Mouse (Mus musculus): Measurements from ENCODE around the gene Stag1.
A peak's percentile ranks its signal among the peaks of the same experiment; 100 is the strongest.

The Stag1 gene

DNA sequence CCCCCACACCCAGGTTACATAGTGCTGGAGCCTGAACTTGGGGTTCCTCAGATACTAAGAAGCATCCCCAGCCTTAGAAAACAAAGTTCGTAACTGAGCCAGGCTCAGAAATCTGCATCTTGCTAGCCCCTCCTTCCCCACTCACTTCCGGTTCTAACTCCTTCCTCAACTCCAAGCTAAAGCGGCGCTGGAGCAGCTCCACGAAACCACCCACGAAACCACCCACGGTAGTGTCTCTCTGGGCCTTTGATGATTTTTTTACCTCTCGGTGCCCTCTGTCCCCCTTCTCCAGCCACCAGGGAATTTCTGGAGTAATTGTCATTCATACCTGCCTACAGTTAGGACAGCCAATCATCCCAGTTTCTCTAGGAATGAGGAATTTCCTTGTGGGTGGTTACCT, at the start of gene Stag1:
Stag1 (plus strand) TSS at position 253 of the 400 bp plus-strand sequence.
- DNase-seq (ENCODE audit: low spot score in 2 of 2) = no peak

DNA sequence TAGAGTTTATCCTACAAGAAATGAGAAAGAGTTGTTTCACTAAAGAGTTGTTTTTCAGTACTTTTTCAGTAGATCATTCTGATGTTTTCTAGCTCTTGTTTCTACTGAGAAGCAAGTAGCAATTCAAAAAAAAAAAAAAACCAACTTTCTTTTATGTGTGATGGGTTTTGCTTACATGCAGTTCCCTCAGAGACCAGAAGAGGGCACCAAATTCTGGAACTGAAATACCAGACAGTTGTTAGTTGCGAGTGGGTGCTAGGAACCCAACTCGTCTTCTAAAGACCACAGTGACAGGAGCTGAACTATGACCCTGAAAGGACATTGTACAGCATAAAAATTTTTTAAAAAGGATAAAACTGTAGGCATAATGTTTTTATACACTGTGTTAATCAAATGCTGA, 49.3 kb upstream of the Stag1 start:
- no peak for DNase-seq (ENCODE audit: low spot score in 2 of 2)

DNA sequence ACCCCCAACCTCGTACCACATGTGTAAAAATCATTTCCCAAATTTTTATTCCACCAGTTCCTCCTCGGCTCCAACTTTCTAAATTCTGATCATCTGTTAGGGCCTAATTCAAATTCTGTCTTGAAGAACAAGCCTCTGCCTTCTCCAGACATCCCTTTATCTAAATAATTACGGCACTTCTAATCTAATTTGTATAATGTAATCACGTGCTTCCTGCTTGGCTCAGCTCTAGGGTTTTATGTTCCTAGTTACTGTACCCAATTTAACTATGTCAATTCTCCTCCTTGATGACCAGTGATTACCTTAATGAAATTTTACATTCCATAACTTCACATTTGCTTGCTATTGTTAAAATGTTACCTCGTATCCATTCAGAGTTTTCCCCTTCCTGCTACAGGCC, 41.9 kb upstream of the Stag1 start:
- DNase-seq (ENCODE audit: low spot score in 2 of 2) = no peak

DNA sequence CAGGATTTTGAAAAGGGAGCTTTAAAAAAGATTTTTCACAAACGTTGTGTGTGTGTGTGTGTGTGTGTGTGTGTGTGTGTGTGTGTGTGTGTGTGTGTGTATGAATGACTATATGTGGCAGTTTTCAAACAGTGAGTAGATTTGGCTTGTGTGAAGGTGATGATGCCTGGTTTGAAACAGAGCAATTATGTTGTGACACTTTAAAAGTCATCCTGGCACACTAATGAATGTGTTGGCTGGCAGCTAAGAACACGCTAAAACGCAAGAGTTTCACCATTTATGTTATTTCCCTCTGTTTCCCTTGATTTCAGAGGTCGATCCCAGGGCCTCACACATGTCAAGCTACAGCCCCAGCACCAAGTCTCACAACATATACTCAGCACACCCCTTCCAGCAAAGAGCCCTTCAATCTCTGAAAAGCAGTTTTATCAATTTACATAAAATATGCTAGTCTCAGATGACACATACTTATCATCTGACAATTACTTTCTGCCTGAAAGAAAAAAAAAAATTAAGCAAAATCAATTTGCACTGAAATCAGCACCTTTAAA, 39.5 kb upstream of the Stag1 start:
- DNase-seq (ENCODE audit: low spot score in 2 of 2) = no peak

DNA sequence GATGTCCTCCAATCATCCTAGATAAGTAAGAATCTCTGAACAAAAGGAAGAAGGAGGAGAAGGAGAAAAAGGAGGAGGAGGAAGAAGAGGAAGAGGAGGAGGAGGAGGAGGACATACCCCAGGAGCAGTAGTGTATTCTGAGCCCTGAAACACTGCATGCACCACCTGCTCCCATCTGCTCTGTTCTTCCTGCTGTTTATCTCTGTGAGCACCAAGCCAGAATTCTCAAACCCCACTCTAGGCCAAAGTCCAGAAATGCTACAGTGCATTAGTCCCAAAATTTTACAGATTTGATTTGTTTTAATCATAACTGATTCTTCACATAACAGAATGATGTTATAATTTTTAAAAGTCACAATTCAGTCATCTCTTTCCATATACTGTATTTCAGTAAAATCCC, 38.6 kb upstream of the Stag1 start:
- DNase-seq (ENCODE audit: low spot score in 2 of 2) = no peak

DNA sequence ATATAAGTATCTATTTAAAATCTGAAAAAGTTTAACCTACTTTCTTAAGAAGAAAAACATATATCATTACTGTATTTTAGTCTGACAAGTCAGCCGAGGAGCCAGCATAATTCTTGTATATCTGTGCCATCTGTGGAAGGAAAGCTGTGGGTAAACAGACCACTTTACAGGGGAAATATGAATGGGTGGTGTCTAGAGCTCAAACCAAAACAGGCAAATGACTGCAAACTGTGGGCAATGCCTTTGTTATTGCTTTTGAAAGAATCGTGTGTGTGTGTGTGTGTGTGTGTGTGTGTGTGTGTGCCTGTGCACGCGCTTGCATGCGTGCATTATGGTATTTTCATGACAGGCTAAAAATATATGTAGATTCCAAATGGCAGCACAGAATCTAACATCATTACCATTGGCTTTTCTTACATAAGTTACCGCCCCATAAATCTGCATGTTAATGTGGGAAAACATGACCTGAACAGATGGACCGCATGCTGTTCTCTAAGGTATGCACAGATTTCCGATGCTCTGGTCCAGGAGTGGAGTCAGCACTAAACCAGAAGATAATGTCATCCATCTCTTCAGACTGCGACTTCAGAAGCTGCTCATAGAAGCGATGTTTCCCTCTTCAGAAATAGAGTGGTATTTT, 37.2 kb upstream of the Stag1 start:
- DNase-seq (ENCODE audit: low spot score in 2 of 2) = no peak

- no peak for DNase-seq (ENCODE audit: low spot score in 2 of 2)
Measured at GRCm38 (mm10) chr9:100569798-100570625, 27.6 kb upstream of the Stag1 start.

GRCm38 (mm10) chr9:100570626-100571233, 26.9 kb upstream of the Stag1 start, which contains the start of gene Slc35g2:
TSS of gene Slc35g2 (minus strand) at chr9:100571090.
- DNase-seq (ENCODE audit: low spot score in 2 of 2) = peak in 1 of 2 experiments; percentile 28

DNA sequence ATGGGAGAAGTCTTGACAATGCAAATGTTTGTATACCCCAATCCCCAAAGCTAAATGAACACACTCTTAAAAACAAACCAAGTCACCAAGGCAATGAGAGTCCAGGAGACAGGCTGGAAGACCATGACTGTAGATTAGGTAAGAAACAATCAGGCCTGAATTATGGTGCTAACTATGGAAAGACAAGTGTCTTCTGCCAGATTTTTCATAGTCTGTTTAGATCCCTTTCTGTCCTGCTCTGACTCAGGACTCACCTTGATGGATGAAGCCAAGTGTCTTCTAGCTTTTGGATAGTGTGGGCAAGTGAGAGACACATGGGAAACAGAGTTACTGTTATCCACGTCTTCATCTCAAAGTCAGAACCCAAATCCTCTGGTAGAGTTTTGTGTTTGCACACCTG, 26.1 kb upstream of the Stag1 start:
- no peak for DNase-seq (ENCODE audit: low spot score in 2 of 2)

DNA sequence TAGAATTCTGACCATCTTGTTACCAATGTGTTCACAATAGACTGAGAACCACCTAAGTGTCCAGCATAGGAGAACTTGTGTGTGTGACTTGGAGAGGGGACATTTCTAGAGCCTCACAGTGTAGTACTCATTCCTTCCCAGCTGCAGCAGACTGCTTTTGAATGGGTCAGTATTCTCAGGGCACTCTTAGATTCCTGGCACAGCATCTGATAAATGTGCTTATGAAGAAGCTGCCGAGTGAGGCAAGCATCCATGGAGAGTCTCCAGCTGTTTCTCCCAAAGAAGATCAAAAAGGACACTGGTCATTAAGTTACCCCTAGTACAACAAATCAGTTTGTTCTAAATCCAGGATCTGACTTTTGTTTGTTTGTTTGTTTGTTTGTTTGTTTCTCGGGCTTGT, 24.3 kb upstream of the Stag1 start:
- DNase-seq (ENCODE audit: low spot score in 2 of 2) = no peak

DNA sequence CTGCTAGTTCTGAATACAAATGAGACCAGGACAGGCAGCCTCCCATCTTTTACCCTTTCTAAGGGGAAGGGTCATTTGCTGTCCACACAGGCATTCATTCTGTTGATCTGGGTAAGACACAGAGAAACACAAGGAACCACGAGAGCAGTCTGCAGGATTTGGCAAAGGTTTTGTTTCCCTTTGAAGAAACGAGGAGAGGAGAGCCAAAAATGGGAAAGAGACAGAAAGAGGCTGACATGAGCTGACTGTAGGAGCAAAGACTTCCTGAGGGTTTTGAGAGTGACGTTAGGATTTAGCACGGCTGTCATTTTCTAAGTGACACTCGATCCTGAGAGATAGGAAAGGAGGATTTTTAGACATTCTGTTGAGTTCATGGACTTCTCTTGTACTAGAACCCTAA, 23.7 kb upstream of the Stag1 start:
- no peak for DNase-seq (ENCODE audit: low spot score in 2 of 2)

DNA sequence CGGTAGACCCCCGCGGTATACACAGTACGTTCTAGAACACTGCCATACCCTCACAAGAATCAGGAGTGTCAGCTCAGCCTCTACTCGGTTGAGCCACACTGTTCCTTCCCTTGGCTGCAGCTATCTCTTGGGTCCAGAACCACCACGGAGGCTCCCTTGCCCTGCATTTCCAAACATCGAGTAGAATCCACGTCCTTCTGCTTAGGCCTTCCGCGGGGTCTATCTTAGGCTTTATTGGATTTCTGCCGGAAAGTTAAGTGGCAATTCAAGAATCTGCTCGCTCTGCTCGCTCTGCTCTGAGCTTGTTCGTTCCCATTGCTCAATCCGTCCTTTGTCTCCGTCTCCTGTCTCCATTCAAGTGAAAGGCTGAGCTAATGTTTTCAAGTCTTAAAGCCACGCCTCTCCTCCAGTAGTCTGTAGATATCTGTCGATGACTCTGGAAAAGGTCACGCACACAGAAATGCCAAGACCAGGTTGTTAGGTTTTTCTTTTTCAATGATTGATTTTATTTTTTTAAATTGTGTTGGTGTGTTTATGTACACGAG, 17.3 kb upstream of the Stag1 start:
- no peak for DNase-seq (ENCODE audit: low spot score in 2 of 2)

DNA sequence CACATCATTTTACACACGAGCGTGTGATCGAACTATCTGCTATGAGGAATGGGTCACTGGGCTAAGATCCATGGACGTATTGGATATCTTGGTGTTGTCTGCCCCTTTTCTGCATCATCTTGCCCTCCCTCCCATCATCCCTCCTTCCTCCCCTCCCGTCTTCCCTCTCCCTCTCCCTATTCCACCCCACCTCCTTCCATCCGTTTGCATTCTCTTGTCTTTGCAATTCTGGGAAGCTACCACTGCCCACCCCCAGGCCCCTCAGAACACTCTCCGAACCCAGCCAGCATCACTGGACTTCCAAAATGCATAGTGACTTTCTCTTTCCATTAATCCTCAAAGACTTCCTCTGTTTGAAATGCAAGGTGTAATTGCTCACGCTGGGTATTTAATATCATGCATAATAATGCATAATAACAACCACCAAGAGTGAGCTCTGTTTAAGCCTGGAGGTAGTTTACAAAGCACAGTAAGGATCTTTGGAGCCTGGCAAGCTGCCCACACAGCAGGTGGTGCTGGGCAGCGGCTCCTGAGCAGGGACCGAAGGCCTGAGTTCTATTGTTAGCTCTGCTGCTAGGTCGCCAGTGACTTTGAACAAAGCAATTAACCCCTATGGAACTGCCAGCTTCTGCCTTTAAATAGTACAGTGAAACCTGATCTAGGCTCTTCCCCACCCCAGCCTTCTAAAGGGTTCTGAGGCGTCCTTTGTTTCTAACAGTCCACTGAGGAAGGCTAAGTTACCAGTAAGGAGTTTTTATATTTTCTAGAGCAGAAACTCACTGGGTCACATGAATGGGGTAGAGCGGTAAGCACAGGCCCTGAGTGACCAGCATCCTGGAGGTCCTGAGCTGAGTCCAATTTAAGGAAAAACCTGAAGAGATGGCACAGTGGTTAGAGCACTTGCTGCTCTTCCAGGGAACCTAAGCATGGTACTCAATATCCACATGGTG, 15.8 kb upstream of the Stag1 start:
- DNase-seq (ENCODE audit: low spot score in 2 of 2) = no peak

DNA sequence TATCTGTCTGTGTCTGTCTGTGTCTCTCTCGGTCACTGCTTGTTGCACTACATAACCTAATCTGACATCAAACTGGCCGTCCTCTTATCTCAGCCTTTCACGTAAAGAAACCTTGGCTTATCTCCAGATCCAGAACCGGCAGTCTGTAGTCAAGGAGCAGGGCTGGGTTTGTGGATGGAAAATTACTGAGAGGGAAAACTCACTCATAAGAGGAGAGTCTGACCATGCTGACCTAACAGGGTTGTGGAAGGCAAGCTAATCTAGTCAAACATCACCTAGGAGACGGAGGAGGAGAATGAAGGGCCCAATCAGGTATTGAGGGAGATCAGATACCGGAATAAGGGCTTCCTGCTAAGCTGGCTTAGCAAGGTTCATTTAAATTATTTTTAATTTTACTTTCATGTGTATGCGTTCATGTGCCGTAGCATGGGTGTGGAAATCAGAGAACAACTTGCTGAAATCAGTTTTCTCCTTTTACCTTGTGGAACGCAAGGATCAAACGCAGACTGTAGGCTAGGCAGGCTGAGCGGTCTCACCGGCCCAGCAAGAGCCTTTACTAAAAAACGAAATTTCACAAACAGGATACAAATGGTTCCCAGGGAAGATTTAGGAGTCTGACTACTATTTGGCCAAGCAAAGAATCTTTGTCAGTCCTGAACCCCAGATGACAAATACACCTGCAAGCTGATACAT, 14.6 kb upstream of the Stag1 start:
- DNase-seq (ENCODE audit: low spot score in 2 of 2) = no peak

DNA sequence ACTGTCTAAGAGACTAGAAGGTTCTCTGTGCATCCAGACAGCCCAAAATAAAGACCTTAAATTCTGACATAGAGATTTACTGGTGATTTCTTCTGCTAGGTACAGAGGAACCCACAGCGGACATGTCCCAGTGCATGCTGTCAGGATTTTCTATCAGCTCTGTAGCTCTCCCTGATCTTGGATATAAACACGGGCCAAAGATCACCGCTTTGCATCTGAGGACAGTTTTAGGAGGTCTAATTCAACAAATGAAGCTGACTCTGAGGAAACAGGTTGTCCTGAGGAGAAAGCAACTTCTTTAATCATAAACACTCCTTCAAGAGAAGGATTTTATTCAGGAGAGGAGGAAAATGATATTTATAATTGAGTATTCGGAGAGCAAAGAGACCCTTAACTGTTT, 13.6 kb upstream of the Stag1 start:
- DNase-seq (ENCODE audit: low spot score in 2 of 2) = no peak

DNA sequence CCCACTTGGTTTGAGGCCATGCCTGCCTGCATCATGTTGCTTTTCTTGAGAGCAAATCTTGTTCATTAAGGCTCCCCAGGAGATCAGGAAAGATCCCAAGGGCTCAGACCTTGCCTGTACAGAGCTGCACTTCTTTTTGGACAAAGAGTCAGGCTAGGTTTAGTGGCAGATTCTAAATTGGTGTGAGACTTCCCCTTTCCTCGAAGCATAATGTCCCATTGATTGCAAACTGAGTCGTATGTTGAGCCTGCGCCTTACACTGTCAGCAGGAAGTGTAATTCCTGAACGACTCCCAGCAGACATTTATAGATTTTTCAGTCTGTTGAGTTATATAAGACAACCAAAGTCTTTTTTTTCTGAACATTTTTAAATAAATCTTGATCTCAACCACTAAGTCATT, 7.1 kb upstream of the Stag1 start:
- no peak for DNase-seq (ENCODE audit: low spot score in 2 of 2)

DNA sequence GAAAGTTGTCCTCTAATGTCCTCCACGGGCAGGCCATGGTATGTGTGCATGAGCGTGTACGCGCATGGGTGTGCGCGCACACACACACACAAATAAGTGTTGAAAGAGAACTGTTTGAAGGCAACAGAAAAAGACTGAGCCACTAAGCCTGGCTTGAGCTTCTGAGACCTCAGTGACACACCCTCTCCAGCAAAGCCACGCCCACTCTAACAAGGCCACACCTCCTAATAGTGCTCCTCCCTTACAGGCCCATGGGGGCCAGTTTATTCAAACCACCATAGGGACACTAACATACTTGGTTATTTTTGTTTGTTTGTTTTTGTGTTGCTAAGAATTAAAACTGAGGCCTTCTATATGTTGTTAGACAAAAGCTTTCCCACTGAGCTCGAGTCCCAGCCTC, 1.3 kb upstream of the Stag1 start:
- no peak for DNase-seq (ENCODE audit: low spot score in 2 of 2)

GRCm38 (mm10) chr9:100599761-100600328, 2.2 kb downstream of the Stag1 start:
- no peak for DNase-seq (ENCODE audit: low spot score in 2 of 2)

- DNase-seq (ENCODE audit: low spot score in 2 of 2) = no peak
Measured at GRCm38 (mm10) chr9:100602130-100602529, 4.5 kb downstream of the Stag1 start.

DNA sequence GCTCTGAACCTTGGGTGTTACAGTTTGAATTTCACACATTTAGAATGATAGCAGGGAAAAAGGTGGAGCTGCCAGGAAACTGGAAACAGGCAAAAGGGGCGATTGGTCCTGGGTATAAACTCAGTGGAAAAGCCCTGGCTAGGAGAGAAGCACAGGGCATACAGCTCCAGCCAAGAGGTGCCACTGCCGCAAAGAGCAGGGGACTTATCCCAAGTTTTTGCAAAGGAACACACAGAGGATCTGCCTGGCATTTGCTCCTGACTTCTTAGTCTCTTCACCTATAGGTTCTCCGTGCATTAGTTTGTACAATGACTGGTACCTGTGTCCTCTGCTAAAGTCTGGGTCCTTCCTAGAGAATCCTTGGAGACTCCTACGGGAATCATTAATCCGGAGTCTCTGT, 5.6 kb downstream of the Stag1 start:
- no peak for DNase-seq (ENCODE audit: low spot score in 2 of 2)
